Mouse (Mus musculus): ENCODE data around the gene Fastkd1. TPM values are rescaled to one million over a fixed set of nuclear protein-coding genes. Genes with fewer than 3 reads are reported as not detected.
A peak's percentile ranks its signal among the peaks of the same experiment; 100 is the strongest.
"Not testable (repeated sequence)": the region's sequence is repeated elsewhere in the genome, so short reads cannot be mapped to it uniquely, and the experiment has no call there.

Fastkd1 gene
- polyA plus RNA-seq, 1 experiment = 14.9 TPM

DNA sequence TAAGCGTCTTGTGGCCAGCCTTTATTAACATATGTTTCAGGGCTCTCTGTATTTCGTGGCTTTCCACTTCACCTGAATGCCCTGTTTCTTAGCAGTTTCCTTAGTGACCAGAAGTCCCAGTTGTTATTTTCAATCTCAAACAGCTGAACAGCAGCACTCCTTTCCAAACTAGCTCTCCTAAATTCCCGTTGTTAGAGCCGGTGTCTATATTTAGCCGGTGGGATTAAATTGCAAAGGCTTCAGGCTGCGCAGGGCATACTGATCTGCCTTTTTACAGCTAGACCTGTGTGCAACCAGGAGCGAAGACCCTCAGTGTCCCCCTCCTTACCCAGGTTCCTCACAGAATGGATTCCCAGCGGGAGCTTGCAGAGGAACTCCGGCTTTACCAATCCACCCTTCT is 43.5 kb downstream of the Fastkd1 start, which contains the start of gene Klhl41:
Klhl41 (plus strand) TSS at position 268 of the 400 bp plus-strand sequence.
- TF ChIP-seq POLR2A (IDR thresholded peaks at IDR 0.05; ENCODE audit: borderline replicate concordance, extremely low read depth, insufficient read depth, insufficient read length, poor library complexity, severe bottlenecking) = no peak
- no peak for TF ChIP-seq CTCF (IDR thresholded peaks at IDR 0.05; ENCODE audit: borderline replicate concordance, extremely low read depth, insufficient read depth, insufficient read length)
- DNase-seq (ENCODE audit: low read depth) = no peak

DNA sequence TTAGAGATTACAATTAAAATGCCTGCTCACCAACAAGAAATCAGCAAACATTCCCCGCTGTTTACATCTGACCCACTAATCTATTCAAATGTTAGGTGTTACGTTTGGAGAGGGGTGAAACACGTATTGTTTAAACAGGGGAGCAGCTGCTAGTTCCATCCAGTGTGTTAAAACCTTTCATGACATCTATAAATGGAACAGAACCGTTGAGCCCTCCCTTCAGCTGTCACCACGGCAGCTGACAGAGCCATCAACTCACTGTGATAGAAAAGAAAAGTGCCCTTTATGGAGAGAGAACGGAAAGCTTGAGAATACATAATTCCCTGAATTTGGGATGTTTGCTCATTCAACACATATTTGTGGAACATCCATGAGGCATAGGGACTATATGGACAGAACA is 44.9 kb downstream of the Fastkd1 start:
- DNase-seq (ENCODE audit: low read depth) = no peak
- TF ChIP-seq POLR2A (IDR thresholded peaks at IDR 0.05; ENCODE audit: borderline replicate concordance, extremely low read depth, insufficient read depth, insufficient read length, poor library complexity, severe bottlenecking) (no peak), CTCF (IDR thresholded peaks at IDR 0.05; ENCODE audit: borderline replicate concordance, extremely low read depth, insufficient read depth, insufficient read length) (no peak)

DNA sequence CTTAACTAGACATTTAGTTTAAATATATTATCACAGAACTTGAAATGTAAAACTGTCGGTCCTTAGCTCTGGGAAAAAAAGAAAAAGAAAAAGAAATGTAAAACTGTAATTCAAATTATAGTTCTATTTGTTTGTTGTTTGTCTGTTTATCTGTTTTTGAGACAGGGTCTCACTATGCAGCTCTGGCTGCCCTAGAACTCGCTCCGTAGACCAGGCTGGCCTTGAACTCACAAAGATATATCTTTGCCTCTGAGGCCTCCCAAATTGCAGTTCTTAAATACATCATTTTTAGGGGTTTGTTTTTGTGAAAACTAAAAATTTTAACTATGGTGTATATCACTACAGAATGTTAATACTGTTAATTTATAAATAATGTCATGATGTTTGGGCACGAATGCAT is 45.7 kb downstream of the Fastkd1 start:
- no peak for DNase-seq (ENCODE audit: low read depth)
- TF ChIP-seq CTCF (IDR thresholded peaks at IDR 0.05; ENCODE audit: borderline replicate concordance, extremely low read depth, insufficient read depth, insufficient read length) (no peak), POLR2A (IDR thresholded peaks at IDR 0.05; ENCODE audit: borderline replicate concordance, extremely low read depth, insufficient read depth, insufficient read length, poor library complexity, severe bottlenecking) (no peak)

DNA sequence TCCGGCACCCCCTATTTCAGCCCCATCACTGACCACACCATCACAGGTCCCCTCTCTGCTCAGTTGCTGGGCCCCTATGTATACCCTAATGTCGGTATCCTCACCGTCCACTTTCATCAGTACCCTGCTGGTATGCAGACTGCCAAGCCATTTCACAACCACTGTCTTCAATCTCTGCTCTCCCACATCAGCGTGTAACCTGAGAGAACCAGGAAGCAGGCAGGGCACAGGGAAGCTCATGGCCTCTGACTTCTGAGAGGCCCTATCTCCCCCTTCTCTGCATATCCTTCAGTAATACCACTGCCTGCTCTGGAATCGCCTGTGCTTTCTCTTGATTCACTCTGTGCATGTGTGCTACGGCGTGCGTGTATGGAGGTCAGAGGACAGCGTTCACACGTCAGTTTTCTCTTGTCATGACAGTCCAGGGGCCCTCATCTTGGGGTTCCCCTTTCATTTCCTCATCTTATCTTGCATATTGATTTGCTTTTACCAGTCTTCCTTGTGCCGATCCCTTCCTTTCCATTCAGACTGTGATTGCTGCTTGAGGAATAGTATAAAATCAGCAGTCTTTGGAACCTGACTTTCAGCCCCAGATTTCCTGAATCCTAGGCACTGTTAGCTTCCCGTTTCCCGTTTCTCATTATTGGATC is 49.4 kb downstream of the Fastkd1 start:
- no peak for TF ChIP-seq CTCF (IDR thresholded peaks at IDR 0.05; ENCODE audit: borderline replicate concordance, extremely low read depth, insufficient read depth, insufficient read length)
- no peak for TF ChIP-seq POLR2A (IDR thresholded peaks at IDR 0.05; ENCODE audit: borderline replicate concordance, extremely low read depth, insufficient read depth, insufficient read length, poor library complexity, severe bottlenecking)
- DNase-seq (ENCODE audit: low read depth) = no peak

DNA sequence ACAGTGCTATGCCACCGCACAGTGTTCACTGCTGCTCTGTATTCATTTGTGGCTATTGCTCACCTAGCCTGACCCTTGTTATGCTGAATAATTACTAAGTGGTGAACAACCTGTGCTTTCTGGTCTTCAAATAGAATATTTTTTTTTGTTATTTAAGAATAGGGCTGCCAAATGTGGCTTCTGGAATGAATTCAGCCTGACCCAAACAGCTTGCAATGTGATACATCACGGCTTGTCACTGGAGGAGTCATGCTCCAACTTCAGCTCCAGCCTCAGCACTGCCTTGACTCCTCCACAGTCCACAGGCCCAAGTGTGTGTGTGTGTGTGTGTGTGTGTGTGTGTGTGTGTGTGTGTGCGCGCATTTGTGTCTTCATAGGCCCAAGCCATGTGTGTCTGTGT is 54.0 kb downstream of the Fastkd1 start:
- no peak for TF ChIP-seq POLR2A (IDR thresholded peaks at IDR 0.05; ENCODE audit: borderline replicate concordance, extremely low read depth, insufficient read depth, insufficient read length, poor library complexity, severe bottlenecking)
- TF ChIP-seq CTCF (IDR thresholded peaks at IDR 0.05; ENCODE audit: borderline replicate concordance, extremely low read depth, insufficient read depth, insufficient read length) = no peak
- no peak for DNase-seq (ENCODE audit: low read depth)

DNA sequence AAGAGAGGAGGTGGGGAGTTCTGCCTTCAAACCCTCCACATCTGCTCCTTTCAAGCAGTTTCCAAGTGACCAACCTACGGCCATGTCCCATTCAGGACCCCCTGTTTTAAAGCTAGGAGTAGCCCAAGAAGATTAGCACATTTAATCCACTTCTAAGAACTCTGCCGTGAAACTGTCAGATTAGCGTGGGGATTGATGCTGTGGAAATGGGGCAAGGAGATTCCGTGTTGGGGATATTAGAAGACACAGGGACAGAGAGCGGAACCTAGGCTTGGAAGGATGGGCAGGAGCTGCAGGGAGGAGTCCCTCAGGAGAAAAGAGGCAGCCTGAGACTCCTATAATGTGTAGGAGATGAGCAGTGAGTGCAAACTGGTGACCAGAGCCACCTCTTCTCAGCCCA is 63.6 kb downstream of the Fastkd1 start:
- no peak for DNase-seq (ENCODE audit: low read depth)
- TF ChIP-seq POLR2A (IDR thresholded peaks at IDR 0.05; ENCODE audit: borderline replicate concordance, extremely low read depth, insufficient read depth, insufficient read length, poor library complexity, severe bottlenecking) = no peak
- TF ChIP-seq CTCF (IDR thresholded peaks at IDR 0.05; ENCODE audit: borderline replicate concordance, extremely low read depth, insufficient read depth, insufficient read length) = no peak

DNA sequence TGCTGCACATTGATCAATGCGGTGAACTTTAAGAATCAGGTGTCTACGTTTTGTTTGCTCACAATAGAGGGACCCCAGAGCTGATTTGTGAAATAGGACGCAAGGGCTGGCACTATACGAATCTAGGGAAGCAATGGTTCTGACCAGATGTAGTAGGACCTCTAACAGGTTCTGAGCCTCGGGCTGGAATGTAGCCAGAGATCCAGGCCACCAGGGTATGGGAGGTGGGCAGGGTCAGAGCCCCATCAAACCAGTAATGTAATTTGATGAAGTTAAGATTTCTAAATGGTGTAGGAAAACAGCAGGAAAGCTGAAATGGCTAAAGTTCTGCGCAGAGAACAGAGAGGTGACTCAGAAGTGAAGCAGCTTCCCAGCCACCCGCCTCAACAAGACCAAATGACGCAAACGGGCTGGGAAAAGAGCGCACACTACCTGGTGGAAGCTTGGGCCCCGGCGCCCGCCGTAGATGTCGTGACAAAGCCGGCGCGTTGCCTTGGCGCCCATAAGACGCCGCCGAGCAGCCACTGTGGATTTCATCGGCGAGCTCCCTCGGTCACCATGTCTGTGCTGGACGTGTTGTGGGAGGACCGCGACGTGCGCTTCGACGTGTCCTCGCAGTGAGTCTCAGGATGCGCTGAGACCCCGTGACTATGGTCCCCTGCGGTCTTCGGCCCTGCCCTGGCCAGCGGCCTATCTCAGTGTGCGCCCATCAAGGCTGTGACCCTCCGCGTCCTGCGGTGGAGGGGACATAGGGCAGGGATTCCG is 66.4 kb downstream of the Fastkd1 start, which contains the start of gene Bbs5:
Bbs5 (plus strand) TSS at position 446 of the 765 bp plus-strand sequence.
- DNase-seq (ENCODE audit: low read depth) = peak; percentile 98
- TF ChIP-seq CTCF (IDR thresholded peaks at IDR 0.05; ENCODE audit: borderline replicate concordance, extremely low read depth, insufficient read depth, insufficient read length) (no peak), POLR2A (IDR thresholded peaks at IDR 0.05; ENCODE audit: borderline replicate concordance, extremely low read depth, insufficient read depth, insufficient read length, poor library complexity, severe bottlenecking) (peak; percentile 21; the same call in 1 of the 2 replicates)

DNA sequence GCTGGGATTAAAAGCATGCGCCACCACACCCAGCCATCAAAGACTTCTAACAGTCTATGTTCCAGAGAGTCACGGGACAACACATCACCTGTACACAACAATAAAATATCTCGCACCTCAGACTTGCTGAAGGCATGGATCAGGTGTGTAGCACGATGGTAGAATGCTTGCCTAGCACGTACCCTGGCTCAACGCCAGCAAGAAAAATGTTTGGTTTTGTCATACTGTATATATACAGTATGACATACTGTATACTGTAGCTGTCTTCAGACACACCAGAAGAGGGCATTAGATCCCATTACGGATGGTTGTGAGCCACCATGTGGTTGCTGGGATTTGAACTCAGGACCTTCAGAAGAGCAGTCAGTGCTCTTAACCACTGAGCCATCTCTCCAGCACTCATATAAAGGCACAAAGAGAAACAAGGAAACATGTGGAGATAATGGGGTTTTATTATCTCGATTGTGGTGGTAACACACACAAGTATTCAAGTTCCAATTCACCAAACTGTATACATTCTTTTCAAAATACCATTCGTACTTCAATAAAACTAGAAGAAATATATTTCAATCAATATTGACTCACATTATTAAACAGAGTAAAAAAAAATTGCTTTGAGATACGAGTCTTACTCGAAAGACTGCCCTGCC is 68.2 kb downstream of the Fastkd1 start:
- no peak for DNase-seq (ENCODE audit: low read depth)
- TF ChIP-seq POLR2A (IDR thresholded peaks at IDR 0.05; ENCODE audit: borderline replicate concordance, extremely low read depth, insufficient read depth, insufficient read length, poor library complexity, severe bottlenecking) (no peak), CTCF (IDR thresholded peaks at IDR 0.05; ENCODE audit: borderline replicate concordance, extremely low read depth, insufficient read depth, insufficient read length) (no peak)

DNA sequence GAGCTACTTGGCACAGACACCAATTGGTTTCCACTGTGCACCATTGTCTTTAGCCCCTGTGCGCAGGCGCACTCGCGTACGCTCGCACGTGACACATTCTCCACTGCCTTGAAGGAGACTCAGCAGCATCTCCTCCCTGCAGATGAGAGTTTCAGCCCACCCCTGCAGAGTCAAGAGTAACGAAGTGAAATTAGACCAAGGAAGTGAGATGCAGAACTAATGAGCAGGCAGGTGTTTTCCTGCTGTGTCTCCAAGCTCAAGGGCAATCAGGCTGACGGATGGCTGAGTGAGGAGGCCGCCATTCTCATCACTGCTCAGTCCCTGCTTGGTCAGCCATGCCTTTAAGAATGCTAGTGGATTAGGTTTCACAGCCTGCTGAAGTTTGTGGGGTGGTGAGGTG is 73.2 kb downstream of the Fastkd1 start:
- peak; percentile 71 for DNase-seq (ENCODE audit: low read depth)

DNA sequence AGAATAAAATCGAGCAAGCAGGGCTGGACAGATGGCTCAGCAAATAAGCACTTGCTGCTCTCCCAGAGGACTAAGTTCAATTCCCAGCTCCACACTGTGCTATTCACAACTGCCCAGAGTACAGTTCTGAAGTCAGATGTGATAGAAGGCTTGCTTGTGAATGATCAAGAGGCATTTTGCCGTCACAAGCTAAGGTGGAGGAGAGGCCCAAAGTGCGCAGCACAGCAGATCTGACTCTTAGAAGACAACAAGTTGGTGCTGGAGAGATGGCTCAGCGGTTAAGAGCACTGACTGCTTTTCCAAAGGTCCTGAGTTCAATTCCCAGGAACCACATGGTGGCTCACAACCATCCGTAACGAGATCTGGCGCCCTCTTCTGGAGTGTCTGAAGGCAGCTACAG is 75.3 kb downstream of the Fastkd1 start:
- DNase-seq (ENCODE audit: low read depth) = not testable (repeated sequence)

More for the DNA sequence above, 73.2 kb downstream of the Fastkd1 start:
- no peak for TF ChIP-seq POLR2A (IDR thresholded peaks at IDR 0.05; ENCODE audit: borderline replicate concordance, extremely low read depth, insufficient read depth, insufficient read length, poor library complexity, severe bottlenecking)
- TF ChIP-seq CTCF (IDR thresholded peaks at IDR 0.05; ENCODE audit: borderline replicate concordance, extremely low read depth, insufficient read depth, insufficient read length) = no peak

Other genes with a start within 250 kb of the Fastkd1 start
- gene Lrp2, start 127.5 kb downstream of the Fastkd1 start, polyA plus RNA-seq (2012; rRNA removed) = 2.0 and 3.4 TPM in 2 replicates
- gene Bbs5, start 66.3 kb downstream of the Fastkd1 start, polyA plus RNA-seq (2012; rRNA removed) = 18.8 and 19.5 TPM in 2 replicates
- gene Klhl41, start 43.4 kb downstream of the Fastkd1 start, polyA plus RNA-seq (2012; rRNA removed) = 0.38 and 0.44 TPM in 2 replicates
- 20.4 and 24.2 TPM in 2 replicates for gene Ppig, start 9.0 kb upstream of the Fastkd1 start, polyA plus RNA-seq (2012; rRNA removed)
- 2.1 and 3.5 TPM in 2 replicates for gene Ccdc173, start 76.1 kb upstream of the Fastkd1 start, polyA plus RNA-seq (2012; rRNA removed)
- gene Phospho2, start 76.1 kb upstream of the Fastkd1 start, polyA plus RNA-seq (2012; rRNA removed) = 46.7 and 51.7 TPM in 2 replicates
- 39.4 and 56.3 TPM in 2 replicates for gene Klhl23, start 108.4 kb upstream of the Fastkd1 start, polyA plus RNA-seq (2012; rRNA removed)
- gene Ssb, start 148.0 kb upstream of the Fastkd1 start, polyA plus RNA-seq (2012; rRNA removed) = 119 and 122 TPM in 2 replicates
- gene Mettl5, start 172.1 kb upstream of the Fastkd1 start, polyA plus RNA-seq (2012; rRNA removed) = 8.9 and 9.4 TPM in 2 replicates
- 45.2 and 53.9 TPM in 2 replicates for gene Ubr3, start 183.7 kb upstream of the Fastkd1 start, polyA plus RNA-seq (2012; rRNA removed)